Mouse (Mus musculus) forebrain, embryonic 10.5 days (tissue): Measurements from ENCODE around the gene Strip2. TPM values are rescaled to one million over a fixed set of nuclear protein-coding genes. Genes with fewer than 3 reads are reported as not detected.
A peak's percentile ranks its signal among the peaks of the same experiment; 100 is the strongest.

Source experiments
- DNase-seq: peaks from one replicate; pipeline ENCODE4 v3.0.0-alpha.2; 2017; ENCODE audit warnings: low spot score; ENCODE audit errors: extremely low spot score
- H3K27ac ChIP-seq: fragments of 300-500 bp; sonication (generic); 2 replicates; pipeline ENCODE4 v1.5.1; 2016; ENCODE audit warnings: mild to moderate bottlenecking
- H3K27me3 ChIP-seq: fragments of 300-500 bp; sonication (generic); 2 replicates; pipeline ENCODE4 v1.6.1; 2016; ENCODE audit warnings: mild to moderate bottlenecking; ENCODE audit not compliant: poor library complexity, severe bottlenecking
- H3K36me3 ChIP-seq: fragments of 300-500 bp; sonication (generic); replicated peaks from 2 replicates; pipeline ENCODE4 v1.6.1; 2016; ENCODE audit warnings: mild to moderate bottlenecking, moderate library complexity
- H3K4me1 ChIP-seq: fragments of 300-500 bp; sonication (generic); 2 replicates; pipeline ENCODE4 v1.6.1; 2016
- H3K4me3 ChIP-seq: fragments of 300-500 bp; sonication (generic); 2 replicates; pipeline ENCODE4 v1.5.1; 2016; ENCODE audit warnings: mild to moderate bottlenecking, moderate library complexity
- H3K9me3 ChIP-seq: fragments of 300-500 bp; sonication (generic); 2 replicates; pipeline ENCODE4 v1.6.1; 2016; ENCODE audit warnings: mild to moderate bottlenecking, moderate library complexity
- WGBS: fragments of 180-500 bp; shearing (Covaris S2); methylation state at CpG from one replicate; pipeline ENCODE4 v1.1.7; 2016; 5-methylcytosine and 5-hydroxymethylcytosine counted together
- polyA plus RNA-seq: library from polyadenylated mRNA; unstranded; fragments of >200 nt; fragmentation: Nextera tagmentation; extraction: Ambion mirVana; gene quantifications from 2 replicates; pipeline ENCODE4 v1.2.1, GENCODE M21; 2016

The Strip2 gene
- polyA plus RNA-seq, 1 experiment from 2014 or later, result 0.86 TPM

- no peaks in the 10 kb centered on the region for H3K27me3 ChIP-seq
- H3K36me3 ChIP-seq, result peaks cover 29% of the 10 kb centered on the region
- DNase-seq, result no peak
- no peaks in the 10 kb centered on the region for H3K4me1 ChIP-seq
- H3K9me3 ChIP-seq, result no peaks in the 10 kb centered on the region
- no peak overlapping the region for H3K27ac ChIP-seq
- 88% methylated on average over 3 of the region's 3 CpGs for WGBS
- no peak overlapping the region for H3K4me3 ChIP-seq
These were observed 13.4 kb upstream of the Strip2 start for GRCm38 (mm10) chr6:29903343-29903914.

- Histone ChIP-seq H3K9me3 (no peaks in the 10 kb centered on the region), H3K4me3 (no peak overlapping the region)
- no peak for DNase-seq
These were observed 12.5 kb upstream of the Strip2 start for GRCm38 (mm10) chr6:29904281-29904680.

GRCm38 (mm10) chr6:29910631-29911030 is 6.2 kb upstream of the Strip2 start:
- H3K27me3 ChIP-seq, result peaks cover 14% of the 10 kb centered on the region
- no peaks in the 10 kb centered on the region for H3K9me3 ChIP-seq
- WGBS, result 96% methylated on average over 3 of the region's 3 CpGs
- no peak overlapping the region for H3K27ac ChIP-seq
- DNase-seq, result no peak
- H3K4me3 ChIP-seq, result no peak overlapping the region
- peaks cover 39% of the 10 kb centered on the region for H3K36me3 ChIP-seq
- H3K4me1 ChIP-seq, result no peaks in the 10 kb centered on the region

More at GRCm38 (mm10) chr6:29904281-29904680, 12.5 kb upstream of the Strip2 start:
- 90% methylated on average over 3 of the region's 3 CpGs for WGBS
- H3K27ac ChIP-seq, result no peak overlapping the region
- H3K27me3 ChIP-seq, result no peaks in the 10 kb centered on the region
- H3K36me3 ChIP-seq, result peaks cover 38% of the 10 kb centered on the region
- no peaks in the 10 kb centered on the region for H3K4me1 ChIP-seq

- Histone ChIP-seq H3K4me3 (no peak overlapping the region), H3K4me1 (peaks cover 20% of the 10 kb centered on the region), H3K27me3 (peaks cover 41% of the 10 kb centered on the region), H3K27ac (no peak overlapping the region), H3K36me3 (peaks cover 19% of the 10 kb centered on the region), H3K9me3 (no peaks in the 10 kb centered on the region)
- DNase-seq, result no peak
- 45% methylated on average over 1 of the region's 1 CpGs for WGBS
These were observed 3.1 kb upstream of the Strip2 start for GRCm38 (mm10) chr6:29913673-29914072.

- Histone ChIP-seq H3K27me3 (peaks cover 45% of the 10 kb centered on the region), H3K4me3 (no peak overlapping the region), H3K4me1 (peaks cover 20% of the 10 kb centered on the region), H3K9me3 (no peaks in the 10 kb centered on the region), H3K27ac (no peak overlapping the region), H3K36me3 (peaks cover 14% of the 10 kb centered on the region)
- no peak for DNase-seq
These were observed 2.7 kb upstream of the Strip2 start for GRCm38 (mm10) chr6:29914136-29914535.

GRCm38 (mm10) chr6:29915836-29916235 is 976 bp upstream of the Strip2 start:
- 33% methylated on average over 9 of the region's 9 CpGs for WGBS
- DNase-seq, result no peak
- H3K4me3 ChIP-seq, result peak overlapping the region; percentile 79; the same call in 1 of the 2 replicates

GRCm38 (mm10) chr6:29917383-29917720 is 540 bp downstream of the Strip2 start:
- Histone ChIP-seq H3K36me3 (no peaks in the 10 kb centered on the region), H3K27me3 (peaks cover 63% of the 10 kb centered on the region), H3K4me3 (peak overlapping the region; percentile 79), H3K27ac (peak overlapping the region; percentile 58; the same call in 1 of the 2 replicates), H3K4me1 (peaks cover 20% of the 10 kb centered on the region), H3K9me3 (no peaks in the 10 kb centered on the region)
- under 1% methylated on average over 21 of the region's 21 CpGs for WGBS
- no peak for DNase-seq

More at GRCm38 (mm10) chr6:29915836-29916235, 976 bp upstream of the Strip2 start:
- H3K27me3 ChIP-seq, result peaks cover 62% of the 10 kb centered on the region
- H3K4me1 ChIP-seq, result peaks cover 20% of the 10 kb centered on the region
- H3K9me3 ChIP-seq, result no peaks in the 10 kb centered on the region
- H3K36me3 ChIP-seq, result no peaks in the 10 kb centered on the region
- no peak overlapping the region for H3K27ac ChIP-seq

- Histone ChIP-seq H3K4me3 (peak overlapping the region; percentile 79; the same call in 1 of the 2 replicates), H3K9me3 (no peaks in the 10 kb centered on the region), H3K27me3 (peaks cover 63% of the 10 kb centered on the region), H3K36me3 (no peaks in the 10 kb centered on the region), H3K27ac (no peak overlapping the region), H3K4me1 (peaks cover 20% of the 10 kb centered on the region)
- DNase-seq, result no peak
- 36% methylated on average over 4 of the region's 4 CpGs for WGBS
These were observed 1.1 kb downstream of the Strip2 start for GRCm38 (mm10) chr6:29917947-29918346.

GRCm38 (mm10) chr6:29923501-29923900 is 6.7 kb downstream of the Strip2 start:
- Histone ChIP-seq H3K36me3 (no peaks in the 10 kb centered on the region), H3K27me3 (peaks cover 24% of the 10 kb centered on the region), H3K4me1 (no peaks in the 10 kb centered on the region; the same call in 1 of the 2 replicates), H3K27ac (no peak overlapping the region), H3K9me3 (no peaks in the 10 kb centered on the region), H3K4me3 (no peak overlapping the region)
- DNase-seq, result no peak
- WGBS, result 92% methylated on average over 4 of the region's 4 CpGs

- no peaks in the 10 kb centered on the region; the same call in 1 of the 2 replicates for H3K4me1 ChIP-seq
- no peak overlapping the region for H3K4me3 ChIP-seq
- H3K36me3 ChIP-seq, result no peaks in the 10 kb centered on the region
- H3K27me3 ChIP-seq, result 0 out of 2 replicates have a peak, but pooled peaks cover 2% of the 10 kb centered on the region
- 80% methylated on average over 6 of the region's 6 CpGs for WGBS
- no peaks in the 10 kb centered on the region for H3K9me3 ChIP-seq
- no peak overlapping the region for H3K27ac ChIP-seq
- DNase-seq, result no peak
These were observed 8.9 kb downstream of the Strip2 start for GRCm38 (mm10) chr6:29925594-29926219.

GRCm38 (mm10) chr6:29930087-29930486 is 13.3 kb downstream of the Strip2 start:
- Histone ChIP-seq H3K4me3 (no peak overlapping the region), H3K9me3 (no peaks in the 10 kb centered on the region), H3K27me3 (no peaks in the 10 kb centered on the region), H3K27ac (no peak overlapping the region), H3K4me1 (no peaks in the 10 kb centered on the region; the same call in 1 of the 2 replicates), H3K36me3 (no peaks in the 10 kb centered on the region)
- no peak for DNase-seq

GRCm38 (mm10) chr6:29930665-29931064 is 13.9 kb downstream of the Strip2 start:
- no peaks in the 10 kb centered on the region for H3K9me3 ChIP-seq
- no peak for DNase-seq
- no peaks in the 10 kb centered on the region for H3K36me3 ChIP-seq
- H3K27ac ChIP-seq, result no peak overlapping the region
- no peak overlapping the region for H3K4me3 ChIP-seq
- H3K27me3 ChIP-seq, result no peaks in the 10 kb centered on the region
- no peaks in the 10 kb centered on the region; the same call in 1 of the 2 replicates for H3K4me1 ChIP-seq
- 80% methylated on average over 6 of the region's 6 CpGs for WGBS

- Histone ChIP-seq H3K4me3 (no peak overlapping the region), H3K27me3 (no peaks in the 10 kb centered on the region), H3K36me3 (no peaks in the 10 kb centered on the region), H3K4me1 (no peaks in the 10 kb centered on the region), H3K9me3 (no peaks in the 10 kb centered on the region), H3K27ac (no peak overlapping the region)
- DNase-seq, result no peak
- WGBS, result 86% methylated on average over 4 of the region's 4 CpGs
These were observed 14.4 kb downstream of the Strip2 start for GRCm38 (mm10) chr6:29931181-29931580.
